Mouse (Mus musculus): ENCODE data around the gene Rarb.

DNA sequence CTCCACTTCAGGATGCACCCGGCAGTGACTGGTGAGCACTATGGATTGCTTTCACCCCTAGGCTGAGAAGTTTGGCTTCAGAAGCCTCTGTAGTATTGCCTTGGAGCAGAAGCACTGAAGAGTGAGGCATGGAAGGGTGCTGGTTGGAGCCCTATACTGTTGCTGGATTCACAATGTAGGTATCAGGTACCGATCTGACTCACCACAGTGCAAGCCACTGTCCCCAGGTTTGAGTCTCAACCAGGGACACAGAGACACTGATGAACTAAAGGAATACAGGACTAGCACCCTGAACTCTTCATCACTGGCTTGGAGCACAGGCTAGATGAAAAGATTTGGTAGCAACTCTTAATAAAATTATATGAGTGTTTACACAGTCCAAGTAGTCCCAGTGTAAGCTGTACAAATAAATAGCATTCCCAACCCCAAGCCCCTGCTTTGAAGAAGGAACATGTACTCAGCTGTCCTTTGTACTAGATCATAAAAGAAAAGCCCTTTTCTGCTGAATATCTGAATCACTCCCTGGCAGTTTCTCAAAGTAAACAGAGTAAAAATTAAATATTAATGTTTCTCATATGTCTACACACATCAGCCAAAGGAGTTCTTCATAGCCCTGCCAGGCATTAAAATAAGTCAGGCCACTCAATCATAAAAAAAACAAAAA, 90.6 kb downstream of the Rarb start:
- TF ChIP-seq CTCF (IDR thresholded peaks at IDR 0.05; ENCODE audit: extremely low read depth, insufficient read depth, insufficient read length, insufficient replicate concordance) (no peak), POLR2A (IDR thresholded peaks at IDR 0.05; ENCODE audit: low read depth, low read length) (no peak)

Measured in spleen, adult 2 months (tissue).